Mouse (Mus musculus) E14TG2a.4 (cell line): ENCODE results near the gene Serpinb1a.
"Not testable (repeated sequence)": the region's sequence is repeated elsewhere in the genome, so short reads cannot be mapped to it uniquely, and the experiment has no call there.

Source experiments
- CTCF ChIP-seq: conservative IDR thresholded peaks from 2 replicates; pipeline ENCODE4 v1.5.1; 2014; ENCODE audit warnings: low read length
- POU5F1 ChIP-seq: IDR thresholded peaks from 2 replicates; pipeline ENCODE4 v1.6.1; 2014; ENCODE audit warnings: low read length, borderline replicate concordance

DNA sequence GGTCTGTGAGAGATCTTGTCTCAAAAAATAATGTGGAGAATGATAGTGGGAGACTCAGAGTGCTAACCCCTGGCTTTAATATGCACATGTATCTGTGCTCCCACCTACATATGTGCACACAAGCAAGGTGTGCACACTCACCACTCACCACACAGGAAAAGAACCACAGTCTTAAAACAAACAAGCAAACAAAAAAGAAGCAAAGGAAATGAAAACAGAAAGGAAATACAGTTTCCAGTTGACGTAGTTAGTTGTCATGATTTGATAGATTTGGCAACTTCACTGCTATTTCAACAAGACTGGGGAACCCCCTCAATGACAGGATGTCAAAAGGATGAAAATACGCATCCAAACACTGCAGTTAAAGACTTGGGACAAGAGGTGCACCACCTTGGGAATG is 48.1 kb upstream of the Serpinb1a start:
- TF ChIP-seq CTCF, POU5F1: not testable (repeated sequence)
